Mouse (Mus musculus): ENCODE measurements around the gene Usp39.

Usp39 gene

GRCm38 (mm10) chr6:72302349-72302925 is 42.5 kb downstream of the Usp39 start:
- no peak for DNase-seq (ENCODE audit: low spot score in 2 of 2)

DNA sequence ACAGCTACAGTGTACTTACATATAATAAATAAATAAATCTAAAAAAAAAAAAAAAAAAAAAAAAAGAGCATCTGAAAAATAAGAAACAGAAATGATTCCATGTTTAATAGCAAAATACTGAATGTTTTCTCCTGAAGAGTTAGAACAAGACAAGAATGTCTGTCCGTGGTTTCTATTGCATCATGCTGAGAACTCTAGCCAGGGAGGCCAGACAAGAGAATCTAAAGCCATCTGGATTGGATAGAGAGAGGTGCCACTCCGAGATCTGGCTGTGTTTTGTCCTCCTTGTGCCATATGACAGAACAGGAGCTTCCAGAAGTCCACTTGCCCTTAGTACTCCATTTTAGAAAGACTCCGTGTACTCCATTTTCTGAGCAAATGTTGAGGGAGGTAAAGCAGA is 47.2 kb downstream of the Usp39 start:
- DNase-seq (ENCODE audit: low spot score in 2 of 2), result no peak

DNA sequence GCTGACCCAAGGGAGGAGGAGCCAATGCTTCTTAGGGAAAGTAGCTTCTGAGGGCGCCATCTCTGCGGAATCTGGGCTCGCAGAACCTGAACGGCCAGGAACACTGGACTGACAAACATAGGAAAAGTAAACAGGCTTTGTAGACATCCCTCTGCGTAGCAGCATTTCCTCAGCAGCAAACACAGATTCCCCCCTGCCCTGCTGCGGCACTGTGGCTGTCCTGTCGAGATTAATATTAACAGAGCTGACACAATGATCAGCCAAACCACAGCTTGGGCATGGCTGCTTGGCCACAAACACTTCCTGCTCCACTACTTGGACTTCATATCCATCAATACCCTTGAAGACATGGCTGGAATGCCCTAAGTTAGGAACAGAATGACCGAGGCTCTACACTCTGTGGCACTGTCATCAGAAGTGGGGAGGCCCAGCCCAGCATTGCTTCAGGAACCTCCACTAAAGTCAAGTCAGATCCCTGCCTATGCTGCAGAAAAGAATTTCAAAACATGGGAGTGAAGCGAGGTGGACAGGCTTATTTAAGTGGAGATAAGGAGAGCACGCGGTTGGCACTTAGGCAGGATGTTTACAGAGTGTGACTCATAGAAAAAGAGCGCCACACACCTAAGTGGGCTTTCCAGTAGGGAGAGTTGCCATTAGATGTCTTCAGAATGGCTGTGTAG is 51.9 kb downstream of the Usp39 start:
- no peak for DNase-seq (ENCODE audit: low spot score in 2 of 2)

GRCm38 (mm10) chr6:72289484-72289883 is 55.5 kb downstream of the Usp39 start:
- no peak for DNase-seq (ENCODE audit: low spot score in 2 of 2)

DNA sequence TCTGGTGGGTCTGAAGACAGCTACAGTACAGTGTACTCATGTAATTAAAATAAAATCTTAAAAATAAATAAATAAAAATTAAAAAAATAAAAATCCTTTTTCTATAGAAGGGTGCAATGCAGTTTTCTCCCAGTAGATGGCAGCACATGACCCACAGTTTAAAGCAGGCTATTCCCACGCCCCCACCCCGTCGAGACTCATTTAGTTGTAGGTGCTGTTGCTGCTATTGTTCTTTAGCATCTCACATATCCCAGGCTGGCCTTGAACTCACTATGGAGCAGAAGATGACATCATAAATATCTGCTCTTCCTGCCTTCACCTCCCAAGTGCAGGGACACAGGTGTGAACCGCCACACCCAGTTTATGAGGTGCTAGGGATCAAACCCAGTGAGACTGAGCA is 61.1 kb downstream of the Usp39 start:
- DNase-seq (ENCODE audit: low spot score in 2 of 2), result peak; percentile 25 to 39

GRCm38 (mm10) chr6:72280410-72280998 is 64.5 kb downstream of the Usp39 start:
- no peak for DNase-seq (ENCODE audit: low spot score in 2 of 2)

DNA sequence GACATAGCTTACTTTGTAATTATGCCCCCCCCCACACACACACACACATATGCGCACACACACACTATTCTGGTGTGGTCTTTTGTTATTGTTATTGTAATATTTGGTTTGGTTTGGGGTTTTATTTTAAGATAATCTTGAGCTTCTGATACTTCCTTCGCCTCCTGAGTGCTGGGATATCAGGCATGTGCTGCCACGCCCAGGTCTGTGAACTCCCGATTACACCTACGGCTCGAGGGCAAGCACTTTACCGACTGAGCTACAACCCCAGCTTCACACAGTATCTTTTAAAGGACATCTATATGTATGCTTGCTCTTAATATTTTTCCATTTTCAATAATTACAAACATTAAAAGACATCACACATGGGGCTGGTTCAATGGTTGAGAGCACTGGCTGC is 65.5 kb downstream of the Usp39 start:
- DNase-seq (ENCODE audit: low spot score in 2 of 2), result no peak

DNA sequence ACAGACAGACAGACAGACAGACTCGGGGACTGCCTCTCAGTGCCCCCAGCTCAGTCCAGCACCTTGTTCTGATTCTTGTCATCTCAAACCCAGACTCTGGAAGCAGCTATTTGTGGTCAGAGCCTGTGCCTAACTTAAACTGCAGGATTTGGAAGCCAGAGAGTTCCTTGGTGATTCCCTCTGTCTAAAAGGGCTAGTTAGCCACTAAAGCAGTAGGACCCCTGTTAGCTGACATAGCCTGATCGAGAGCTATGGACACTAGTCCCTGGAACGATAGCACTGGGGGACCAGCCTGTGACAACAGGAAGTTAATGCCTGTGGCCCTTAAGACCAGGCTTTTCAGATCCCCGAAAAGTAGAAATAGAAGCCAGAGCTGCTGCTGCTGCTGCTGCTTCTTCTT is 66.1 kb downstream of the Usp39 start:
- no peak for DNase-seq (ENCODE audit: low spot score in 2 of 2)

DNA sequence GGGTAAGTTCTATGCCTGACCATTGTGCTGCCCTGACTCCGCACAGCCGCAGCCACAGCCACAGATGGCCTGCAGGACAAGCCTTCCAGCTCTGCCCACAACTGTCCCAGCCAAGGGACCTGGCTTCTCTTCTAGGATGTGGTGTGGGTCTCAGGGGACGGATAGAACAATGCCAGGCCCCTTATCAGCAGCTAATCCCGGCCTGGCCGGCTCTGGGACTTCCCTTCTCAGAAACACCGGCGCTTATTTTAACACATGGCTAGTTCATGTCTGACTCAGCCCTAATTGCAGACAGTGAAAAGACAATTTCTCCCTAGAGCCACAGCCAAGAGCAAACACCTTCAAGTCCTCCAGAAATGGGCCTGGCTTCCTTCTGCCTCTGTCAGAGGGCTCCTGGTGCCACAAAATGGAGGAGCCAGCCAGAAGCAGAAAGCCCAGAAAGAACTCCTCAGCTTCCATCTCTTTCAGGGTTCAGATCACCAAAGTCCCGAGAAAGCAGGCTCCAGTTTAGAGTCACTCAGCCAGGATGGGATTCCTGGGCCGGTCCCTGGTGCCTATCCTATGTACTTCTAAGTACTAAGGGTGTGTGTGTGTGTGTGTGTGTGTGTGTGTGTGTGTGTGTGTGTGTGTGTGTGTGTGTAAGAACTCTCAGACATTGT is 67.3 kb downstream of the Usp39 start:
- DNase-seq (ENCODE audit: low spot score in 2 of 2), result no peak

DNA sequence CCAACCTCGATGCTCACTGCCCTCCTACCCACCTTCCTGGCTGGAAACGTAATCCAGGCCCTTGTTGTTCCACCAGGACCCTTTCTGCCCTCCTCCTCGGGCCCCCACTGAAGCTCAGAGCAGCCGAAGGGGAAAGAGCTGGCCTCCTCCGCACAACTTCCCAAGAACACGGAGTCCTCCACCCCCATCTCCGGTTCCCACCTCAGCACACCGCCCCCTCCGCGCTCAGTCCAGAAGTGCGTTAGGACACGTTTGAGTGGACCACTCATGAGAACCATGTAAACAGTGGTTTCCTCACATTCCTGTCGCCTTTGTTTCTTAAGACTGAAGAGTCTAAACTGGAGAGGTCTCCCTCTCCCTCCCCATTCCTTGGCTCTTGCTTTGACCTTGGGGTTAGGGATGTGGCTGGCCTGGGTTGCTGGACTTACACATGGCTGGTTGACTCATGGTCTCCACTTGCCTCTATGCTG is 68.0 kb downstream of the Usp39 start:
- DNase-seq (ENCODE audit: low spot score in 2 of 2), result no peak

DNA sequence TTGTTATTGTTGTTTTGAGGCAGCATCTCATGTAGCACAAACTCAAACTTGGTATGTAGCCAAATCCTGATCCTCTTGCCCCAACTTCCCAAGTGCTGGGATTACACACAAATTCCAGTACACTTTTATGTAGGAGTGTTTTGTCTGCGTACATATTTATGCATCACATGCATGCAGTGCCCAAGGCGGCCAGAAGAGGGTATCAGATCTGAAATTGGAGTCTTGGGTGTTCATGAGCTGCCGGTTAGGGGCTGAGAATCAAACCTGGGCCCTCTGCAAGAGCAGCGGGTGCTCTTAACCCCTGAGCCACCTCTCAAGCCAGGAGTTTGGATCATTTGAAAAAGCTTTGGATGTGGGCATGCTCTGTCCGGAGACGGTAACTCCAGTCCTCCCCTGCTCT is 68.8 kb downstream of the Usp39 start:
- DNase-seq (ENCODE audit: low spot score in 2 of 2), result no peak

DNA sequence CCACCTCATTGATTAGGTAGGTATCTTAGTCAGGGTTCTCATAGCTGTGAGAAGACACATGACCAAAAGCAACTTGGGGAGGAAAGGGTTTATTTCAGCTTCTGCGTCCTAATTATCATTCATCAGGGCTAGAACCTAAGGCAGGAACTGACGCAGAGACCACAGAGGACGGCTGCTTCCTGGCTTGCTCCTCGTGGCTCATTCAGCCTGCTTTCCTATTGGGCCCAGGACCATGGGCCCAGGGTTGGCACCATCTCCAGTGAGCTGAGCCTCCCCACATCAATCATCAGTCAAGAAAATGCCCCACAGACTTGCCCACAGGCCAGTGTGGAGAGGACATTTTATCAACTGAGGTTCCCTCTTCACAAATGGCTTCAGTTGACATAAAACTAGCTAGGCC is 69.5 kb downstream of the Usp39 start:
- no peak for DNase-seq (ENCODE audit: low spot score in 2 of 2)

DNA sequence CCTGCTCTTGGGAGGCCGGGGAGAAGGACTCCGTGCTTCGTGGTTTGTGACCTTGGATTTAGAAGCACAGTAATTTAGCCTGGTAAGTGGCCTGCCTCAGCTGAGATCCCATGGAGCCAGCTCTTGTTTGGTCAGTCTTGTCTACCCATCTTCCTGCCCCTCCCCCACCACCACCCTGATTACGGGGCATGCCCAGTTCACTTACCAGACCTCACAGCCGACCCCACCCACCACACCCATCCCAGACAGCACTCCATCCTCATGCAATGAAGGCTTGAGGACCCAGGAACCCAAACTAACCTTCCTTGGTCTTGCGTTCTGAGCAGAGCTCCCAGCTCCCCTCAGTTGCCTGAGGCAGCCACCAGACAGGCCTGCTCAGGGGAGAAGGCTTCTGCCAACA is 71.8 kb downstream of the Usp39 start:
- no peak for DNase-seq (ENCODE audit: low spot score in 2 of 2)

DNA sequence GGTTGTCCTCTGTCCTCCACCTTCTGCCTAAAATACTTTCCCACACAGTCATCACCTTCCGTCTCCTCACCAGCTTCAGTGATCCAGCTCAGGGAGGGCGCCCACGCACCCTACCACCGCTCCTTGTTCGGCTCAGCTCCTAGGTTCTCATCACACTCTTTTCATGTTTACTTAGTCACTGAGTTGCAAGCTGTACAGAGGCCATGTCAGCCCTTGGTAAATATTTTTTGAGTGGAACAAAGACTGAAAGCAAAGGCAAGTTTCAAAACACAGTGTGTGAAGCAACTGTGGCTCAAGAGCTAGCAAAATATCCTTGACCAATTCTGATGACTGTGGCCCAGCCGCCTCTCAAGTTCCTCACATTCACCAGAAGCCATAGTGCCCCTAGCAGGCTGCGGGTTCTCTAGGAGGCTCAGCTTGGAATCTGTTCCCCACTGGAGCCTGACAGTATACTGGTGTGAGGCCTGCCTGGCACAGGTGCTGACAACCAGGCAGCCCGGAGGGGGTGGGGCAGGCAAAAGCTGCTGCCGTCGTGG is 72.8 kb downstream of the Usp39 start:
- DNase-seq (ENCODE audit: low spot score in 2 of 2), result no peak

- peak; percentile 43 to 57 for DNase-seq (ENCODE audit: low spot score in 2 of 2)
Observed at GRCm38 (mm10) chr6:72270952-72271519, 73.9 kb downstream of the Usp39 start.

DNA sequence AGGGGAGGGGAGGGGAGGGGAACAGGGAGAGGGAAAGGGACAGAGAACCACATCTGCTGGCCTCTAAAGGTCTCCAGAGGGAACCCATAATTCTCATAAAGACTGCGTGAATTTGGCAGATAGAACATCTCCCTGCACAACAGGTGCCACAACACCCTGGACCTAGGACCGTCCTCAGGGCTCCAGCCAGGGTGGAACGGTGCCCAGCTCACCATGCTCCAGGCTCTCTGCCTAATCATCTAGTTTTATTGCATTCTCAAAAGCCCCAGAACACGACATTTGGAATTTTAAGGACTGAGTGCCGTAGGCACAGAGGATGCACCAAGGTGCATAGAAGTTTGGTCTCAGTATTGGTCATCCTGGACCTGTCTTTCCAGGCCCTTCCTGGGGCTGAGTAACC is 74.7 kb downstream of the Usp39 start:
- no peak for DNase-seq (ENCODE audit: low spot score in 2 of 2)
